Mouse (Mus musculus): ENCODE data around the gene Srr. TPM values are rescaled to one million over a fixed set of nuclear protein-coding genes. Genes with fewer than 3 reads are reported as not detected.

The Srr gene
- total and polyA plus RNA-seq, 3 experiments: 5.2 to 6.8 TPM; not detected in 1

GRCm38 (mm10) chr11:74870544-74870943 lies 55.2 kb downstream of the Srr start:
- H3K9me3 ChIP-seq (replicated peaks; ENCODE audit: insufficient read depth, low read length): no peaks in the 10 kb centered on the region
- H3K4me3 ChIP-seq (ENCODE audit: control insufficient read depth in 1 of 2, insufficient read depth in 1 of 2, low read depth in 2 of 2, low read length in 2 of 2): no peak overlapping the region
- TF ChIP-seq EP300 (IDR thresholded peaks at IDR 0.05; ENCODE audit: low read depth in 1 of 2, low read length in 2 of 2): no peak
- TF ChIP-seq POLR2A (IDR thresholded peaks at IDR 0.05; ENCODE audit: control insufficient read depth in 1 of 2, insufficient read depth in 1 of 2, low read depth in 1 of 2, low read length in 2 of 2, poor library complexity in 1 of 2): no peak
- TF ChIP-seq MYC (IDR thresholded peaks at IDR 0.05; ENCODE audit: low read depth, low read length): no peak
- TF ChIP-seq NRF1 (IDR thresholded peaks at IDR 0.05; ENCODE audit: insufficient read depth, low read depth, low read length, poor library complexity, severe bottlenecking): no peak
- TF ChIP-seq SMC3 (IDR thresholded peaks at IDR 0.05; ENCODE audit: low read depth, low read length): no peak
- no peak for TF ChIP-seq MAX (IDR thresholded peaks at IDR 0.05; ENCODE audit: low read length)
- TF ChIP-seq SIN3A (IDR thresholded peaks at IDR 0.05; ENCODE audit: low read length): no peak
- no peak for TF ChIP-seq MYB (IDR thresholded peaks at IDR 0.05; ENCODE audit: low read depth, low read length)
- TF ChIP-seq POLR2AphosphoS5 (IDR thresholded peaks at IDR 0.05; ENCODE audit: borderline replicate concordance, low read depth, low read length): no peak
- no peaks in the 10 kb centered on the region for H3K27me3 ChIP-seq (ENCODE audit: control insufficient read depth in 1 of 2, insufficient read depth in 2 of 2, low read length in 2 of 2)
- H3K79me2 ChIP-seq (ENCODE audit: control insufficient read depth, insufficient read depth, low read length, poor library complexity): no peaks in the 10 kb centered on the region
- H3K27ac ChIP-seq (ENCODE audit: control insufficient read depth, low read depth, low read length): no peak overlapping the region
- H3K4me1 ChIP-seq (ENCODE audit: control insufficient read depth in 1 of 2, insufficient read depth in 2 of 2, low read length in 2 of 2): no peaks in the 10 kb centered on the region
- H3K36me3 ChIP-seq (ENCODE audit: control insufficient read depth in 1 of 2, insufficient read depth in 2 of 2, low read length in 2 of 2): no peaks in the 10 kb centered on the region
- no peak for DNase-seq (ENCODE audit: low read depth, low spot score)
- no peak overlapping the region for H3K9ac ChIP-seq (ENCODE audit: control insufficient read depth, low read depth, low read length, poor library complexity, severe bottlenecking)

GRCm38 (mm10) chr11:74869603-74870002 lies 56.1 kb downstream of the Srr start:
- Histone ChIP-seq H3K4me1 (ENCODE audit: control insufficient read depth in 1 of 2, insufficient read depth in 2 of 2, low read length in 2 of 2) (no peaks in the 10 kb centered on the region), H3K27ac (ENCODE audit: control insufficient read depth, low read depth, low read length) (no peak overlapping the region), H3K79me2 (ENCODE audit: control insufficient read depth, insufficient read depth, low read length, poor library complexity) (no peaks in the 10 kb centered on the region), H3K9ac (ENCODE audit: control insufficient read depth, low read depth, low read length, poor library complexity, severe bottlenecking) (no peak overlapping the region), H3K27me3 (ENCODE audit: control insufficient read depth in 1 of 2, insufficient read depth in 2 of 2, low read length in 2 of 2) (no peaks in the 10 kb centered on the region), H3K4me3 (ENCODE audit: control insufficient read depth in 1 of 2, insufficient read depth in 1 of 2, low read depth in 2 of 2, low read length in 2 of 2) (no peak overlapping the region), H3K36me3 (ENCODE audit: control insufficient read depth in 1 of 2, insufficient read depth in 2 of 2, low read length in 2 of 2) (no peaks in the 10 kb centered on the region), H3K9me3 (replicated peaks; ENCODE audit: insufficient read depth, low read length) (no peaks in the 10 kb centered on the region)
- no peak for DNase-seq (ENCODE audit: low read depth, low spot score)
- TF ChIP-seq SIN3A (IDR thresholded peaks at IDR 0.05; ENCODE audit: low read length): no peak
- no peak for TF ChIP-seq USF1 (IDR thresholded peaks at IDR 0.05; ENCODE audit: low read depth, low read length)
- no peak for TF ChIP-seq MAX (IDR thresholded peaks at IDR 0.05; ENCODE audit: low read length)
- no peak for TF ChIP-seq SMC3 (IDR thresholded peaks at IDR 0.05; ENCODE audit: low read depth, low read length)
- TF ChIP-seq ETS1 (IDR thresholded peaks at IDR 0.05; ENCODE audit: low read depth, low read length): no peak
- no peak for TF ChIP-seq E2F4 (IDR thresholded peaks at IDR 0.05; ENCODE audit: borderline replicate concordance, low read depth, low read length)
- no peak for TF ChIP-seq RCOR1 (IDR thresholded peaks at IDR 0.05; ENCODE audit: low read depth, low read length)
- TF ChIP-seq EP300 (IDR thresholded peaks at IDR 0.05; ENCODE audit: low read depth in 1 of 2, low read length in 2 of 2): no peak
- TF ChIP-seq BHLHE40 (IDR thresholded peaks at IDR 0.05; ENCODE audit: borderline replicate concordance, low read depth, low read length): no peak
- TF ChIP-seq RAD21 (IDR thresholded peaks at IDR 0.05; ENCODE audit: low read depth, low read length): no peak
- TF ChIP-seq NELFE (IDR thresholded peaks at IDR 0.05; ENCODE audit: low read depth, low read length): no peak
- no peak for TF ChIP-seq GABPA (IDR thresholded peaks at IDR 0.05; ENCODE audit: low read depth, low read length)
- no peak for TF ChIP-seq ELF1 (IDR thresholded peaks at IDR 0.05; ENCODE audit: low read depth, low read length)
- TF ChIP-seq JUND (IDR thresholded peaks at IDR 0.05; ENCODE audit: low read depth, low read length): no peak
- no peak for TF ChIP-seq TCF12 (IDR thresholded peaks at IDR 0.05; ENCODE audit: low read depth, low read length)
- no peak for TF ChIP-seq MEF2A (IDR thresholded peaks at IDR 0.05; ENCODE audit: extremely low read depth, insufficient replicate concordance, low read depth, low read length, poor library complexity, severe bottlenecking)
- no peak for TF ChIP-seq ZNF384 (IDR thresholded peaks at IDR 0.05; ENCODE audit: low read depth, low read length)
- TF ChIP-seq ZKSCAN1 (IDR thresholded peaks at IDR 0.05; ENCODE audit: low read depth, low read length): no peak
- no peak for TF ChIP-seq MXI1 (IDR thresholded peaks at IDR 0.05; ENCODE audit: low read depth, low read length)
